Mouse (Mus musculus): ENCODE measurements around the gene Ubr2.

The Ubr2 gene

GRCm38 (mm10) chr17:46883107-46883506, 127.2 kb downstream of the Ubr2 start:
- DNase-seq (ENCODE audit: low spot score in 2 of 2) = no peak

GRCm38 (mm10) chr17:46881728-46882127, 128.6 kb downstream of the Ubr2 start:
- DNase-seq (ENCODE audit: low spot score in 2 of 2) = no peak

DNA sequence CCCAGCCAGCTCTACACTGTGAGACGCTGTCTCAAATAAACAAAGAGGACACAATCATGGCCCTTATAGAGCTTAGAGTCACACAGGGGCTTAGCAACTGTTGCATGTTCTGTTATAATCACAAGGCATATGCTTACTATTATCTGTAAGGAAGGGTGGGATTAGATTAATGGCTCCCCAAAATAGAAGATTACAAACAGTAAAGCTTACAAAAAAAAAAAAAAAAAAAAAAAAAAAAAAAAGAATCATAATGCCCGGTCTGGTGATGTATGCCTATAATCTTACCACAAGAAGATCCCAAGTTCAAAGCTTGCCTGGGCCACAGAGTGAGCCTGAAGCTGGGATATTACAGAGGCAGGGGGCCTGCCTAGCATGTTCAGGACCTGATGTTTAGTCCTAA, 130.0 kb downstream of the Ubr2 start:
- no peak for DNase-seq (ENCODE audit: low spot score in 2 of 2)

GRCm38 (mm10) chr17:46879841-46880311, 130.5 kb downstream of the Ubr2 start:
- DNase-seq (ENCODE audit: low spot score in 2 of 2) = no peak

All from cerebellum, postnatal 4 days (tissue).